ENCODE assay signal across 8 mouse cellular contexts in genomic region chr3:89159616-89160344, GRCm38 (mm10). TPM values are rescaled to one million over a fixed set of nuclear protein-coding genes. Genes with fewer than 3 reads are reported as not detected.
DNase-seq lines count a peak whose midpoint lies in the region; ATAC-seq and TF ChIP-seq lines count a peak whose summit lies in the region.

Gene Hcn3, minus strand, starts transcription at chr3:89160196.

- H3K27ac ChIP-seq in forebrain, postnatal 0 days (ENCODE audit: low read depth, low read length), result peak within 1 kb of the TSS; percentile 41; the same call in 1 of the 2 replicates
- no peak within 1 kb of the TSS for H3K27ac ChIP-seq in intestine, embryonic 15.5 days
- no peak within 1 kb of the TSS for H3K27ac ChIP-seq in liver, embryonic 11.5 days (ENCODE audit: low read depth, low read length)
- no peak within 1 kb of the TSS for H3K27ac ChIP-seq in stomach, postnatal 0 days (replicated peaks)

- peak within 1 kb of the TSS; percentile 89 for H3K4me2 ChIP-seq in forebrain, postnatal 0 days (ENCODE audit: low read depth)
- H3K4me2 ChIP-seq in intestine, embryonic 15.5 days (replicated peaks), result peak within 1 kb of the TSS; percentile 100
- H3K4me2 ChIP-seq in liver, embryonic 11.5 days, result peak within 1 kb of the TSS; percentile 100
- H3K4me2 ChIP-seq in stomach, postnatal 0 days (replicated peaks; ENCODE audit: low read depth), result peak within 1 kb of the TSS; percentile 97

- peak; percentile 35 to 45 for DNase-seq in left cerebral cortex, adult 18-20 months (ENCODE audit: low spot score in 2 of 2)
- no peak for DNase-seq in left cerebral cortex, adult 9 months (ENCODE audit: low spot score in 2 of 2)
- peak; percentile 70 for DNase-seq in c-Kit-positive CD71-positive TER-119-positive erythroid progenitor cells, embryonic 14.5 days (ENCODE audit: low spot score)
- peak; percentile 86 for DNase-seq in forebrain, postnatal 0 days
- DNase-seq in liver, embryonic 11.5 days (ENCODE audit: low spot score), result peak; percentile 73
- DNase-seq in naive thymus-derived CD4-positive, alpha-beta T cell, adult 2 months (ENCODE audit: low read depth), result peak; percentile 94
- DNase-seq in stomach, postnatal 0 days (ENCODE audit: low spot score), result peak; percentile 84

- peak; percentile 84 for ATAC-seq in forebrain, postnatal 0 days
- peak; percentile 72 for ATAC-seq in intestine, embryonic 15.5 days
- peak; percentile 69 for ATAC-seq in liver, embryonic 11.5 days (replicated peaks; ENCODE audit: low FRiP score)
- ATAC-seq in stomach, postnatal 0 days (ENCODE audit: low FRiP score, low TSS enrichment), result peak; percentile 68

- TF ChIP-seq EP300 in stomach, postnatal 0 days (optimal IDR thresholded peaks at IDR 0.05), result no peak

- 0 out of 2 replicates have a peak, but pooled peaks cover 8% of the 10 kb centered on the region for H3K4me1 ChIP-seq in forebrain, postnatal 0 days (ENCODE audit: insufficient read depth)
- H3K4me1 ChIP-seq in intestine, embryonic 15.5 days (replicated peaks), result peaks cover 20% of the 10 kb centered on the region
- H3K4me1 ChIP-seq in liver, embryonic 11.5 days (replicated peaks; ENCODE audit: control insufficient read depth, insufficient read depth, low read length), result peaks cover 16% of the 10 kb centered on the region
- peaks cover 7% of the 10 kb centered on the region; the same call in 1 of the 2 replicates for H3K4me1 ChIP-seq in stomach, postnatal 0 days (replicated peaks; ENCODE audit: control insufficient read depth, insufficient read depth)

- H3K36me3 ChIP-seq in forebrain, postnatal 0 days (ENCODE audit: insufficient read depth), result no peaks in the 10 kb centered on the region
- no peaks in the 10 kb centered on the region for H3K36me3 ChIP-seq in intestine, embryonic 15.5 days
- no peaks in the 10 kb centered on the region for H3K36me3 ChIP-seq in liver, embryonic 11.5 days (ENCODE audit: control insufficient read depth, insufficient read depth, low read length)
- no peaks in the 10 kb centered on the region for H3K36me3 ChIP-seq in stomach, postnatal 0 days (ENCODE audit: control insufficient read depth, insufficient read depth, low read length)

- peak within 1 kb of the TSS; percentile 69 for H3K9ac ChIP-seq in forebrain, postnatal 0 days
- H3K9ac ChIP-seq in intestine, embryonic 15.5 days, result peak within 1 kb of the TSS; percentile 47
- peak within 1 kb of the TSS; percentile 56 for H3K9ac ChIP-seq in liver, embryonic 11.5 days (ENCODE audit: low read depth, low read length)
- peak within 1 kb of the TSS; percentile 48 for H3K9ac ChIP-seq in stomach, postnatal 0 days (ENCODE audit: low read length)

- WGBS in forebrain, postnatal 0 days, result 2% methylated on average over 65 of the region's 66 CpGs
- WGBS in intestine, embryonic 15.5 days, result under 1% methylated on average over 66 of the region's 66 CpGs
- under 1% methylated on average over 58 of the region's 66 CpGs for WGBS in liver, embryonic 11.5 days
- under 1% methylated on average over 46 of the region's 66 CpGs for WGBS in stomach, postnatal 0 days

- no peaks in the 10 kb centered on the region for H3K9me3 ChIP-seq in forebrain, postnatal 0 days (ENCODE audit: low read length)
- H3K9me3 ChIP-seq in intestine, embryonic 15.5 days, result no peaks in the 10 kb centered on the region
- no peaks in the 10 kb centered on the region for H3K9me3 ChIP-seq in liver, embryonic 11.5 days (ENCODE audit: control insufficient read depth, low read length)
- no peaks in the 10 kb centered on the region for H3K9me3 ChIP-seq in stomach, postnatal 0 days (ENCODE audit: control insufficient read depth, low read length)

- peak within 1 kb of the TSS; percentile 76 for H3K4me3 ChIP-seq in forebrain, postnatal 0 days (ENCODE audit: low read depth, low read length)
- peak within 1 kb of the TSS; percentile 63 for H3K4me3 ChIP-seq in intestine, embryonic 15.5 days (replicated peaks)
- peak within 1 kb of the TSS; percentile 71 for H3K4me3 ChIP-seq in liver, embryonic 11.5 days (ENCODE audit: low read depth, low read length)
- peak within 1 kb of the TSS; percentile 51 for H3K4me3 ChIP-seq in stomach, postnatal 0 days (ENCODE audit: low read depth, low read length)

- TF ChIP-seq CTCF in forebrain, postnatal 0 days (IDR thresholded peaks at IDR 0.05; ENCODE audit: low read depth), result peak; percentile 85
- TF ChIP-seq CTCF in stomach, postnatal 0 days (IDR thresholded peaks at IDR 0.05; ENCODE audit: low read depth), result peak; percentile 76

- no peaks in the 10 kb centered on the region for H3K27me3 ChIP-seq in forebrain, postnatal 0 days (ENCODE audit: insufficient read depth, low read length)
- H3K27me3 ChIP-seq in intestine, embryonic 15.5 days (replicated peaks), result no peaks in the 10 kb centered on the region
- H3K27me3 ChIP-seq in liver, embryonic 11.5 days (replicated peaks; ENCODE audit: control insufficient read depth, insufficient read depth, low read length), result peaks cover 6% of the 10 kb centered on the region; the same call in 1 of the 2 replicates
- no peaks in the 10 kb centered on the region for H3K27me3 ChIP-seq in stomach, postnatal 0 days (ENCODE audit: control insufficient read depth, insufficient read depth, low read length)

RNA-seq across cellular contexts. Expression of gene Hcn3, which starts in this region (rescaled TPM):
- 10 to 100 TPM; 14.4 to 21.9 TPM for total RNA-seq in left cerebral cortex, adult 18-20 months (2021)
- total RNA-seq in forebrain, postnatal 0 days (2014; rRNA removed), result 44.9 and 45.5 TPM in 2 replicates
- 22.7 and 30.3 TPM in 2 replicates for polyA plus RNA-seq in forebrain, postnatal 0 days (2015; fragmentation: Nextera tagmentation; extraction: Ambion mirVana)
- polyA plus RNA-seq in intestine, embryonic 15.5 days (2015; fragmentation: Nextera tagmentation; extraction: Ambion mirVana), result 2.4 and 2.6 TPM in 2 replicates
- polyA plus RNA-seq in liver, embryonic 11.5 days (2014; fragmentation: Nextera tagmentation; extraction: Ambion mirVana), result 1.2 and 1.6 TPM in 2 replicates
- polyA plus RNA-seq in stomach, postnatal 0 days (2015; fragmentation: Nextera tagmentation; extraction: Ambion mirVana), result 0.45 and 0.71 TPM in 2 replicates

Comparison
In these comparisons a context has a peak if more than half of its experiments do, and no peak if none do; other contexts are left out.
1. DNase-seq: peak in left cerebral cortex, adult 18-20 months (2 of 2), c-Kit-positive CD71-positive TER-119-positive erythroid progenitor cells, embryonic 14.5 days (single experiment), forebrain, postnatal 0 days (single experiment), liver, embryonic 11.5 days (single experiment) and naive thymus-derived CD4-positive, alpha-beta T cell, adult 2 months (single experiment); none in left cerebral cortex, adult 9 months (0 of 2).
2. Peak in DNase-seq, ATAC-seq, H3K4me3 ChIP-seq, H3K9ac ChIP-seq and H3K4me2 ChIP-seq in stomach, postnatal 0 days; RNA of the gene not detected or under 1 TPM.
3. Peak in every context shown above with its lines, with median percentiles within 50 percentile points of each other: ATAC-seq, H3K4me2 ChIP-seq, H3K4me3 ChIP-seq and H3K9ac ChIP-seq.